Mouse (Mus musculus) kidney, adult 9 months (tissue): ENCODE data around the gene Pigh.

ENCODE experiments used
- DNase-seq: peaks from one replicate; pipeline ENCODE4 v3.0.0; 2022

Gene Pigh

DNA sequence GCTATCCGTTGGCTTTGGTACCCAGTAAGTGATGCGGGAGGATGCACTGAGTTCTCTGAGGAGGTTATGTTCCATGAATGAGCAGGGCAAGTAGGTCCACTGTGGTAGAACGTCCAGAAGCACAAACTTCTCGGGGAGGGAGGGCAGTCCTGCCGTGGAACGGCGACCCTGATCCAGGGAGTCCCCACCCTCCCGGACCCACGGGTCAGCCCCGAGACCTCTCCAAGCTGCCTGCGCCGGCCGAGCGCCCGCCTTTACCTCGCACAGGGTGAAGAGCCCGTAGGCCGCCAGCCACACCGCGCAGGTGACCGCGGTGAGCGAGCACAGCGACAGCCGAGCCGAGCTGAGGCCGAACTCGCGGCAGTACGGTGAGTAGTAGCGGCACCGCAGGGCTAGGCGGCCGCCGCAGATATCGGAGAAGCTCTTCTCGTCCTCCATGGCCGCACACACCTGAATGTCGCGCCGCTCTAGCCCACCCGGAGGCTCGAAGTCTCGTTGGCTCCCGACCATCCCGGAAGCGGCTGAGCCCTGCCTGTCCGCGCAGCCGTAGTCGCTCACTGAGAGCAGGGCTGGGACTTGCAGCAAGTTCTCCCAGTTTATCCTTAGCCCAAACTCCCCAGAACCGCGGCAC, at the start of gene Pigh:
Gene Pigh (minus strand): TSS at position 470 of the 631 bp plus-strand sequence.
- DNase-seq: peak; percentile 88

DNA sequence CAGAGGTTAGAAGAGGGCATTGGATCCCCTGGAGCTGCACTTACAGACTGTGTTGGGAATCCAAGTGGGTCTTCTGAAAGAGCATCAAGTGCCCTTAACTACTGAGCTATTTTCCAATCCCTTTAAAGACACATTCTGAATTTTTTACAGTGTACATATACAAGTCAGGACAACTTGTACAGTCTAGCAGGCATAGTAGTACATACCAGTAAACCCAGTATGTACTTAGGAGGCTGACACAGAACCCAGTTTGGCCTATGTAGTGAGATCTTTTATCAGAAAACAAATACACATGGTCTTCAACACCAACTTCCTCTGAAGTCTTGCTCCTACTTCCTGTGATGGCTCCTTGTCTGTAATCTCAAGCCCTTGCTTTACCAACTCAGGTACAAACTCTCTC, 49.5 kb upstream of the Pigh start:
- DNase-seq: no peak

DNA sequence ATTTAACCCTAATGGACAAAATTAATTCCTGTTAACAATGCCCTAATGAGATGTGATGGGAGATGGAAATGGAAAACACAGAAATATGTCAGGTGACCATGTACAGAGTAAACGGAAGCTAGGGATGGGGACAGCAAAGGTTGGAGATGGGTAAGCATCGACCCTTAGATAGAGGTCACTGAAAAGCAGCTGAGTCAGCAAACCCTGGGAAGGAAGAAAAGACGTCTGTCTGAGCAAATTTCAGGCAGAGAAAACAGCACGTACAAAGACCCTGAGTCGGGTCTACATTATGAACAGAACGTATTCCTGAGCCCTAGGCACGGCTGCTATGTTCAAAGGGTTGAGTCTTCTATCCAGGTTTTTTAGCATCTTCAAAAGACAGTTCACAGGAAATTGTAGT, 47.5 kb upstream of the Pigh start:
- no peak for DNase-seq

DNA sequence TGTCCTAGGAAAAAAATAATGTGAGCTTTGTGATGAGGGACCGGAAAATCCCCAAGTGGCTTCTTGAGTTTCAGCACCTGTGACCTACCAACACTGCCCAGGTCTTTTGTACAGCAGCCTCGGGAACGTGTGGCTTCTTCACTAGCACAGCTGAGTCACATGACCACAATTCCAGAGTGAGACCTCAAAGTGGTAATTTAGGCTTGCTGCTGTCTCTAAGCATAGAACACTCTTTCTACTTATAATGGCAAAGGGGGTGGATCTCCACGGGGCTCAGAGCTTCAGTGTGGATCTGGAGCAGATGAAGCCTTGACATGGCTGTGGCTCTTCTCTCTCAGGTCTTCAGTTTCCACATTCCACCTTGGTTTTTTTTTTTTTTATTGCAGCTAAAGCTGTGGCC, 45.7 kb upstream of the Pigh start:
- DNase-seq: no peak

DNA sequence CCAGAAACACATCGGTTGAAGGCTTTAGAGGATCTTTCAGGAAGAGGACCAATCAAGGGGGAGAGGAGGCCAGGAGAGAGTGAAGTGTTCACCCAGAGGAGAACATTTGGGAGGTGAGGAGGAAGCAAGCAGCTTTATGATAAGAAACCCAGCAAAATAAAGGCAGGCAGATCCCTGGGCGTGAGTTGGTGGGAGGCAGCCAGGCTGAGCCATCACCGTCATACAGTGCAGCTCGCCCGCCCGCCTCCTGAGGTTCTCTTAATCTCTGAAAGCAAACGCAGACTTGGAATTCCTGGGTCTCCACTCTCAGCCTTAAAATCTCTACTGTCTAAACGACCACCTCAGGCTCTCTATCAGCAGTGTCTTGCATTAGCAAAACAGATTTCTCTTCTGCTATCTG, 45.2 kb upstream of the Pigh start:
- no peak for DNase-seq

DNA sequence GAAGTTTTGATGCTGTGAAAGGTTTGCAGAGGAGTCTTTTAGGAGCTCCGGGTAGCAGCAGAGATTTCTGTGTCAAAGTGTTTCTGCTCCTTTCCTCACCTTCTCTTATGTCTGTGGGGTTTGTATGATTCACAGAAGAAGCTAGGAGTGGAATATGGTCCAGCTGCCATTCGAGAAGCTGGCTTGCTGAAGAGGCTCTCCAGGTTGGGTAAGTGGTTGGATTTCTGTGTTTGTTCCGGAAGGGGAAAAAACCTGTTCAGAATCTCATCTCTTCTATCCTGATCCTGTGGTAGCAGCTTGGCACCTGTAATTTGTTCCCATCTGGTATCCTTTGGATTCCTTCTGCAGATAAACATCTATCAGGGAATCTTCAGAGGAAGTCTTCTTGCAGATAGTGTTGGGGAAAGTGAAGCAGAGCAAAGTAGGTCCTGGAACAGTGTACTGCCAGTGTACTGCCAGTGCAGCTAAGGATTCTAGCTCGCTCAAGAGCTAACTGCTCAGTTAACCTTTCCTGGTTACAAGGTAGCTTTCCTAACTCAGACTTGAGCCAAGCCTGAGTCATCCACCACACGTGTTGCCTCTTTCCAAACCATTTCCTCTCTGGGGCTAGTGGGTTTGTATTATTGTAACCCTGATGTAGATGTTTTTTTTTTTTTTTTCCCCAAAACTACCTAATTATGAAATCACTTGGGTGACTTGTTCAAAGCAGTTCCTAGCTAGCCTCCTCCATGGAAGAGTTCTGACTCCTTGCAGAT, 42.4 kb upstream of the Pigh start:
- DNase-seq: no peak

DNA sequence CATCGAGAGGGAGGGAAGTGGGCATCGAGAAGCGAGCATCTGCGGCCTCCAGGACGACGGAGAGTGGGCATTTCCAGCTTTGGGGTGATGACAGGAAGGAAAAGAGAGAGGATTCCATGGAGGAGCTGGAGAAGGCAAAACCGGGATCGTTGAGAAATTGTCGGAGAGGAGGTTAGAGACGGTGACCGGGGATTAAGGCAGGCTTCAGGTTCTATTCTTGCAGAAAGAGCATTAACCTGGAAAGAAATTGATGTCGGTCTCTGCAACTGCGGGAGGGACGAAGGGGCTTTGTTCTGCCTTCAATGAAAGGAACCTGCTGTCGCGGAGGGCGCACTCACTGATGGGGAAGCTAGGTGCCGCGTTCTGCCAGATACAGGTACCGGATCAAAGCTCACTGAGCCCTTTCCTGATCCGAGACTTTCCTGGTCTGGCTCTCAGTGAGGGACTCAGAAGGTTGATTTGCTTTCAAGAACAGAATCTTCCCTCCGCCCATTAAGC, 41.8 kb upstream of the Pigh start:
- no peak for DNase-seq

DNA sequence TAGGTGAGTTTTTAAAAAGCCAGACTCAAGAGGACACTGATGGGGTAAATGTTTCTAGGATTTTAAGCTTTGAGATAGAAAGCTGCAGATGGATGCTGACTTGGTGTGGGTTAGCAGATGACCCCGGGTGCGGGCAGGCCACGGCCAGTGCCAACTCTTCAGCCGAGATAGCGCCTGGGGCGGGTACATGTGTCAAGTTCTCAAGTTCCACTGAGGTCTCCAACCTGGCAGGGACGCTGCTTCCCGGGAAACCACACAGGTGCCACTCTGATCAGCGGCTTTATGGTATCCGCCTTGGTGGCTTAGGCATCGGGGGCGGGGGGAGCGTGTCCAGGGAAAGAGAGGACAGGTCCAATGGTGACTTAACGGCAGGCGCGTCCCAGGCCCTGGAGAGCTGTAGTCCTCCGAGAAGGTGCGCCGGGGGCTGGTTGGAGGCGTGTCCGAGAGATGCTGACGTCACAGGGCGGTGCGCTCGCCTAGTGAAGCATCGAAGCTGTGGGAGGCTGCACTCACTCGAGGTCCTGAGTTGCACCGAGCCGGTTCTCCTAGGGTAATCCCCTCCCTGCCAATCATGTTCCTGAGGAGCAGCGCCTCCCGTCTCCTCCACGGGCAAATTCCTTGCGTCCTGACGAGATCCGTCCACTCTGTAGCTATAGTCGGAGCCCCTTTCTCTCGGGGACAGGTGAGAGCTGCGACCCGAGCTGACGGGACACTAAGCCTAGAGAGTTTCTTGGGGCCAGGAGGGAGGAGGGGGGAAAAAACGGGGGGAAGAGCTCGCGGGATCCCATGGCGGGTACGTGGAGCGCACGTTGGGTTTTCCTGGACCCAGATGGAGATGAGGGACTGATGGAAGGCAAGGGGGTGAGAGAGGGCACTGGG, 41.1 kb upstream of the Pigh start, which contains the start of gene Arg2:
Gene Arg2 (plus strand): TSS at position 479 of the 879 bp plus-strand sequence.
- peak; percentile 77 for DNase-seq

DNA sequence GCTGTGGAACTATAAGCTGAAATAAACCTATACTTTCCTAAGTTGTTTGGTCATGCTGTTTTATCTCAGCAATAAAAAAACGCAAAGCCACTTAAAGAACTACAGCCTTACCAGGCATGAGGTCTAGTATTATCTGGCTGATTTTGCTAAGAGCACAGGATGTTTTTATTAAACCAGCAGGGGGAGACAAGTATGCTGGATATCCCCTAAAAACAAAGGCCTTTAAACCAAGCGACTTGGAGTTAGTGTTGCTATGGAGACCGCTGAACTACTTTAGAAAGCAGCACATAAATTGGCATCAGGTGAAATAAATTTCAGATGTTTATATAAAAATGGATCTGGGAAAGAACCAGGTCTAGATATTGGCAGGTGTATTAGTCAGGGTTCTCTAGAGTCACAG, 33.4 kb upstream of the Pigh start:
- peak; percentile 32 for DNase-seq

DNA sequence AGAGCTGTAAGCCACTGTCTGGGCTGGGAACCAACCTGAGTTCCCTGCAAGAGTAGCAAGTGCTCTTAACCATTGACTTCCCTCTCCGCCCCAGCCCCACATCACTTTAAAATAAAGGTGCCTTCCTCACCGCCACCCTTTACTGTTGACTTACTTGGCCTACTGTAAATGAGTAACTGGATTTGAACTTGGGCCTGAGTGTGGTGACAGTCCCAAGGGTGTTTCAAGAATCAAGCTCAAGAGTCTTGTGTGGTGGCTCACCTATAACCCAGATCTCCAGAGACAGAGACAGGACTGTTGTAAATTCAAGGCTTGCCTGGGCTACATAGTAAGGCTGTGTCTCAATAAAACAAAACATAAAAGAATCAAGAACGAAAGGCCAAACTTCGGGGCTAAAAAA, 29.5 kb upstream of the Pigh start:
- peak; percentile 60 for DNase-seq

DNA sequence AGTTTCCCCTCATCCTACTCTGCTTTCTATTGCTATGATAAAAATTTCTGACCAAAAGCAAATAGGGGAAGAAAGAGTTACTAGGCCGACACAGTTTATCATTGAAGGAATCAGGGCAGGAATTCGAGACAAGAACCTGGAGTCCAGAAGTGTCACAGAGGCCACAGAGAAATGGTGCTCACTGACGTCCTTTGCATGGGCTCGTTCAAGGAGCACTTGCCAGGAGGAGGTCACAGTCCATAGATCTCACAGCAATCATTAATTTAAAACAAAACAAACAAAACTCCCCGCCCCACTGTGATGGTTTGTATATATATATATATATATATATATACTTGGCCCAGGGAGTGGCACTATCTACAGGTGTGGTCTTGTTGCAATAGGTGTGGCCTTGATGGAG, 15.9 kb upstream of the Pigh start:
- peak; percentile 68 for DNase-seq

DNA sequence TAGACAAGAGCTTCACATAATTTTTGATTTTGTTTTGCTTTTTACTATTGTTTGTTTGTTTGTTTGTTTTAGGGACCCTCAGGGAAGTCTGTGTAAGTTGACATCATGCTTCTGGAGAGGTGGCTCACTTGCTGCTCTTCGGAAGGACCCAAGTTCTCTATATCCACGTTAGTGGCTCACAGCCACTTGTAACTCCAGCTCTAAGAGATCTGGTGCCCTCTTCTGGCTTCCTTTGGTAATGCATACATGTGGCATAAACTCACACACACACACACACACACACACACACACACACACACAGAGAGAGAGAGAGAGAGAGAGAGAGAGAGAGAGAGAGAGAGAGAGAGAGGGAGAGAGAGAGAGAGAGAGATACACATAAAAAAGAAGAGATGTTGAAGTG, 15.1 kb upstream of the Pigh start:
- DNase-seq: no peak

DNA sequence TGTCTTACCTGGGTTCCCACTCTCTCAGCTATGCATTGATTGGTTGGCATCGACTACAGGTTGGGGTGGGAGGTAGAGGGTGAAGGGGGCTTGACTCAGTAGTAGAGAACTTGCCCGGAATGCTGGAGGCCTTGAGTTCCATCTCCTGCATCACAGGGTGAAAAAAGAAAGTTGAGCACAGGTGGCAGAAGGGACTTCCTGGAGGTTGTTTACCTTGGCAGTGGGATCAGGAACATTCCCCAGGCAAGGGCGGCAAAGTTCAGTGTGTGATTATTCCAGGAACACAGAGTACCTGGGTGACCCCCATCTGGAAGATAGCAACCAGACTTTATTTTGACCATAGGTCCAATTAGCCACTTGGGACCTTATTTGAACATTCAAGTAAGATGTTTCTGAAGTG, 14.3 kb upstream of the Pigh start:
- DNase-seq: peak; percentile 75

DNA sequence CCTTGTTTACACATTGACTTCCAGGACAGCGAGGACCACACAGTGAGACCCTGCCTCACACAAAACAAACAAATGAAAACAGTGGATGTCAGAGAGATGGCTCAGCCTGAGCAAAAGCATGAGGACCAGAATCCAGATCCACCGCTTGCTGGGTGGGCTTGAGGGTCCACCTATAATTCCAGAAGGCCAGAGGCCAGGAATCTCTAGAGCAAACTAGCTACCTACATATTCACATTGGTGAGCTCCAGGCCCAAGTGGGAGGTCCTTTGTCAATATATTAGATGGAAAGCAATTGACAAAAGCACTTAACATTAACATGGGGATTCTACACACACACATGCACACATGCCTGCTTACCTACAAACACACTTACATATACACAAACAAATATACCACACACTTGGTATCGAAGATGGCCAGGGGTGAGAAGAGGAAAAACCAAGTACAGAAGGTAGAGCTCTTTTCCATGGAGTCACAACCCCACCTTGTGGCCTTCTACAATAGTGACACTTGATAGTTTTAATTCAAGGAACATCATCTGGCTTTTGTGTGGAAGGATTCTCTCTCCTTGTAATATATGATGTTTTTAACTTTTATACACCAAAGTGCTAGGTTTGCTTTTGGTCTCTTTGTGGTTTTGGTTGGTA, 7.8 kb upstream of the Pigh start:
- DNase-seq: peak; percentile 42

DNA sequence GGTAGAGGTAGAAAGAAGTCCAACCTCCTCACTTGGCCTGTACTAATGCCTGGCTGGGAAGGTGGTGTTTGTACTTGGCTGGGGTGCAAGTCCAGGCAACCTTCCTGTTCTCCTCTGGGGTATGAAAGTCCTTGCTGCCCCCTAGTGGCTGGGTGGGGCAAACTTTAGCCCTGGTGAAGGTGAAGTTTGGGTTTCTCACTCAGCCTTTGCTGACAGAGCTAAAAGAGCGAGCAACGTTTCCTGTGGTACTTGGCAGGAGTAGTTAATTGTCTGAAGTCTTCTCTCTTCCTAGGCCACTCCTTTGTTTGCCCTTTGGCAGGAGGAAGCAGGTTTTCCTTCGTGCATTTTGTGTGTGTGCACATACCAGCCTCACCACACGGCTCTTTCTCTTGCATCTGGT, 3.1 kb upstream of the Pigh start:
- DNase-seq: peak; percentile 91

DNA sequence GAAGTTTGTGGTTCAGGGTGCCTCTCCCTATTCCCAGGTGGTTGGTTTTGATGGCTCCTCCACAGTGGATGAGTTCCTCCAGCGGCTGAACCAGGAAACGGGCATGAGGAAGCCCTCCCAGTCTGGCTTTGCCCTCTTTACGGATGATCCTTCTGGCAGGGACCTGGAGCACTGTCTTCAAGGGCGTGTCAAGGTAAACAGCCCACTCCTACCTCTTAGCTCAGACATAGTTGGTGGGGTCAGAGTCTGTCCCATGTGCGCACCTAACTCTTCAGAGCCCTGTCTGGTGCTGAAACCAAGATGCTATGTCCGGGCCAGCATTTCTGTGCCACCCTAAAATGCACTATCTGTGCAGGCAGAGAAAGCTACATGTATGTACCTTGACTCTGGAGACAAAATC, 16.1 kb downstream of the Pigh start:
- DNase-seq: no peak

DNA sequence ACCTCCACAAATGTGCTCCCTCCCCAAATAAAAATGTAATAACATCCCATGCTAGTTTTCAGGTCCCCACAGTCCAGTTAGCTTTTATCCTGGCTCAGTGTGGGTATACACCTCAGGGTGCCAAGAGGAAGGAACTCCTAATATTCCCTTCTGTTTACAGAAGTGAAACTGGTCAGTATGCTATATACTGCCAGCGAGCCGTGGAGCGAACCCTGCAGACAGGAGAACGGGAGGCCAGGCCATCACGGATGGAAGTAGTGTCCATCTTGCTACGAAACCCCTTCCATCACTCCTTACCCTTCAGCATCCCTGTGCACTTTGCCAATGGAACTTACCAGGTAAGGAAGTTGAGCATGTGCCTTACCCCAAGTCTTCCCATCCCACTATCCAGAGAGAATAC, 16.9 kb downstream of the Pigh start:
- no peak for DNase-seq

DNA sequence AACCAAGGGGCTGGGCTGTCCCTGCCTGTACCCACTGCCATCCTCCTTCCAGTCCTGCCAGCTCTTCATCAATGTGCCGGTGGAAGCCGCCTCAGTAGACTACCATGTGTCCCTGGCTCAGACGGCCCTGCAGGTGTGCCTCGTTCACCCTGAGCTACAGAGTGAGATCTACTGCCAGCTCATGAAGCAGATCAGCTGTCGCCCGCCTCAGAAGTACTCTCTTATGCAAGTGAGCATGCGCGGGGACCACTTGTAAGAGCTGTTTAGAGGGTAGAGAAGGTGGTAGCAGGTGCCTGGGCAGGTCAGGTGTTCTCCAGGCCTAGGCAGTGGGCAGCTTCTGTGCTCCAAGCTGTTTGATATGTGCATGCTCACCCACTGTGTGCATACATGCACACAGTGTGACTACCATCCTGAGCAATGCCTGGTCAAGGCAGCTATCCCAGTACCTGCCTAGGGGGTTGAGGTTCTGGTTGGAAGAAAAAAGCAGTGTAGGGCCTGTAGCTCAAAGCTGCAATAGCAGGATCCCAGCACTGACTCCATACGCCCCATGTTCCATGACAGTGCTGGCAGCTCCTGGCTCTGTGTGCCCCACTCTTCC, 18.6 kb downstream of the Pigh start:
- no peak for DNase-seq

DNA sequence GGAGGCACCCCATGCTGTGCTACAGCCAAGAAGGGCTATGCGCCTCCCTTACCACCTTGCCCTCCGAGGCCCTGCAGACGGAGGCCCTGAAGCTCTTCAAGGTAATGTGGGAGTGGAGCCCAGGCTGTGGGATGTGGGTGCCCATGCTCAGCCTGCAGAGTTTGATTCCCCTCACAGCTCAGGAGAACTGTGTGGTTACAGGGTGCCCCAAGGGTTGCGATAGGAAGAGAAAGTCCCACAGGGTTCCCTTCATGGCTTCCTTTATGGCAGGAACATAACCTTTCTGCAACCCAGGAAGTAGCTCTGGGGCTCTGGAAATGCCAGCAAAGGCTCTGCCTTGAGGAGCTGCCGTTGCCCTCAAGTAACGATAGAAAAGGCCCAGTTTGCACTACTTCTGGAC, 19.5 kb downstream of the Pigh start:
- no peak for DNase-seq

DNA sequence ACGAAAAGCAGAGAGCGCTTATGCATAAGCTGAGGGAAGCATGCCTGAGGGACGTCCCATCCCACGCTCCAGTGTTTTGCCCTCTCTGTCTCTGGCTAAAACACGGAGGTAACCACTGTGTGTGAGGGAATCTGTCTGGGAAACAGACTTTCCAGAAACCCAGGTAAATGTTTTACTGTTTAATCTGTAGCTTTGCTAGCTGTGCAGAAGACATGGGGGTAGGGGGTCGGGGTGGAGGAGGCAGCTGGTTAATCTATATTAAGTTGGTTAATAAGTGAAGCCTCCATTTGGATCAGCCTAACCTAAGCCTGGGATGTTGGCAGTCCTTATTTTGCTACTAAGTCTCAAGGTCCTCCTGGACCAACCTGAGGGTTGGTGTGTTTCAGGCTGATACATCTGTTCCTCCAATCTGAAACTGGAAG, 20.3 kb downstream of the Pigh start:
- DNase-seq: peak; percentile 88

DNA sequence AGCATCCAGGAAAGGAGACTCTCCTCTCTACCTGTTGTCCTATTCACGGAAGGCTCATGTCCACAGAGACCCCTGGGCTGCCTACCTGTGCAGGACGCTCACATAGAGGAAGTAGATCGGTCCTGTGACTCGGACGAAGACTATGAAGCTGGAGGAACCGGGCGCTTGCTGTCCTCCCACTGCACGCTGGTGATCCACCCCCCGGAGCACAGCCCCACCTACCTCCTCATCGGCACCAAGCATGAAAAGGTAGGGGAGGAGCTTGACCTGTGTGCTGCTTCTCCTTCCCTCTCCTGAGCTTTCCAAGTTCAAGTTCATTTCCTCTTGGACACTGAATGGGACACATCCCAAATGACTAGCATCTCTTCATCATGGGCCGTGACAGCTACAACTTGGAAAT, 21.1 kb downstream of the Pigh start:
- DNase-seq: peak; percentile 86

DNA sequence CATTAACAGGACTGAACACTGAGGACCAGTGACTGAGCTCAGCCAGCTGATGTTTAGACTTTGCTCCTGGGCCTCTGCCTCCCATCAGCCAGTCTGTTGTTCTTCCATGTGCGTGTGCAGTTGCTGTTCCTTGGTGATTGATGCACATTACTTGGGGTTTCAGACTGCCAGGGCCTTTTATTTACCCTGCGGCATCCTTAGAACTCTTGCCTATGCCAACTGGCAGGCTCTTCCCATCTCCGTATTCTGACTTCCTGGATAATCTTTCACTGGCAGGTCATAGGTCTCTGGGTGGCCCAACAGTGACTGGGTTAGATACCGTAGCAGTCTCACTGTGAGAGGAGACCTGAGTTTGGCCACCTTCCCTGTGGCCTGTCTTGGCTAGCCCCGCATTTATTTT, 21.9 kb downstream of the Pigh start:
- DNase-seq: peak; percentile 88

DNA sequence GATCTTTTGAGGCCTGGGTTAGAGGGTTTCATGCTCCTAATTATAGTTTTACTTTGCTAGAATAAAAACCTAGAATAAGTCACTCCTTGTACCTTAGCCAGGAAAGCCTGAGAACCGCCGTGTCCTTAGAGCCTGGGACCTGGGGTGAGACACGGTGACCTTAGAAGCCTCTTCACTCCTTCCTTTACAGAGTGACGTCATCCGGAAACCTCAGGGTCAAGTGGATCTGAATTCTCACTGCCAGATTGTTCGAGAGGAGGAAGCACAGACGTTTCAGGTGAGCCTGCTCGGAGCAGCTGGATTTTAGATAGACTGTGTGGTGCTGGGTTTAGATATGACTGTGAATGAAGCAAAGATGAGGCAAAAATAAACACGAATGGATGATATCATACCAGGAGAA, 23.0 kb downstream of the Pigh start:
- DNase-seq: peak; percentile 32
